Mouse (Mus musculus) CD4-positive naive resting alpha-beta T cell, adult 76 days (primary cell): Measurements from ENCODE around the gene Arl3. TPM values are rescaled to one million over a fixed set of nuclear protein-coding genes. Genes with fewer than 3 reads are reported as not detected.

Experiments used
- total RNA-seq: library from RNA; stranded (reverse); gene quantifications from one replicate; pipeline ENCODE4 v1.2.4, GENCODE M21; 2023

The Arl3 gene
- 8.0 TPM for total RNA-seq

DNA sequence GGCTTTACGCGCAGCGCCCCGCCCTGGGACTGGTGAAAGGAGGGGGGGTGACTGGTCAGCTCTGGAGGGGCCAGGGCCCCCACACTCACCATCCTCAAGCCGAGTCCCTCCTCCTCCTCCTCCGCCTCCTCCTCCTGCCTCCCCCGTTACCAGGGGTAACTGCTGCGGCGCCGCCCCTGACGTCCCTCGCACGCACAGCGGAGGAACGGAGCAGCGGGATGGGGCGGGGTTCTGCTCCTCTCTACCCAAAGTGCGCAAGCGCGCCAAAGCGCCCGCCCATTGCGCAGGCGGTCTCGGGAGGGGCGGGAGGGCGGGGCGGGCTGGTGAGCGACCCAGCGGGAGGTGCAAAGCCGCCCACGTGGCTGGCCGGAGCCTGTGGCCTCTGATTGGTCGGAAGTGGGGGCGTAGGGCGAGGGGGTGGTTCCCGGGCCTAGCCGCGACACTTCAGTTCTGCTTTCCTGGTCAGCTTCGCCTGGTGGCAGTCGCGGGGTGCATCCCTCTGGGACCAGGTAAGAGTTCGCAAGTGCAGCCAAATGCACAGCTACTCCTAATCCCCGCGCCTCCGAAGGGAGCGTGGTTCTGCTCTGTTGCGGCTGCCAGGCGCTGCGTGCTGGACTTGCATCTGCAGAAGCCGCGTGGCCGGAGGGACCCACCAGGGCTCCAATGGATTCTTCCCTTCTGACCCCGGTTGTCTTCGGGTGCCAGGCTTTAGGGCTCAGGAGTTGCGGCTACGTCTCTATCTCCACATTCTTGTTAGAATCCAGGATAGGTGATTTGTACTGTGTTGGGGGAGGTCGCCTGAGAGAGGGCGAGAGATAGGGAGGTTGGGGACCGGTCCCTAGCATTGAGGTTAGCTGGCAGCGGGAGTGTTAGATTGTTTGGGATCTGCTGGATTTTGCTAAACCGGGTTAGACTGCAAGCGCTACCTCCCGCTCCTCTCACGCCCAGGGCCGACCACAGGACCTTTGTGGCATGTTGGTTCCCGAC lies at the start of gene Arl3, which contains the start of gene Sfxn2:
Gene Arl3, minus strand, starts transcription at position 248 of the 987 bp plus-strand sequence.
Gene Sfxn2, plus strand, starts transcription at position 415 of the 987 bp plus-strand sequence.

DNA sequence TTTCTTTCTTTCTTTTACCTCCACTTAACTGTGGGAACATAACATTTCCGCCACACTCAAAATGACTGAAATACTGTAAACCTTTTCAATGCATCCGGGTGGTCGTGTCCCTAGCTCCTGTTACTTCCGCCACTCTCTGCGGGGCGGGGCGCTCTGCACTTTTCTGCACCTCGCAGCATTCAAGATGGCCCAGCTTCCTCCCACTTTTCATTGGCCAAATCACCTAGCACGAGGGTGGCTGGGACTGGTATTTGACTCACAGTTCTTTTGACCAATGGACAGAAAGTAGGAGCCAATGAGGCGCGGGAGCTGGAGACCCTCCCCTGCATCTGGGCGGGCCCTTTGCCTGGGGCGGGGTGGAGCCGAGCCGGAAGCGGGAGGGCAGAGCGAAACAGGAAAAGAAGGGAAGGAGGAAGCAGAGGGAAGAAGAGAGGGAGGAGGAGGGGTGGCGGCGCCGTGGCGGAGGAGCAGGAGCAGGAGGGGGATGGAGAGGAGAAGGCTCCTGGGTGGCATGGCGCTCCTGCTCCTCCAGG lies 25.8 kb upstream of the Arl3 start, which contains the start of gene Wbp1l:
Gene Wbp1l, plus strand, starts transcription at position 365 of the 533 bp plus-strand sequence.

DNA sequence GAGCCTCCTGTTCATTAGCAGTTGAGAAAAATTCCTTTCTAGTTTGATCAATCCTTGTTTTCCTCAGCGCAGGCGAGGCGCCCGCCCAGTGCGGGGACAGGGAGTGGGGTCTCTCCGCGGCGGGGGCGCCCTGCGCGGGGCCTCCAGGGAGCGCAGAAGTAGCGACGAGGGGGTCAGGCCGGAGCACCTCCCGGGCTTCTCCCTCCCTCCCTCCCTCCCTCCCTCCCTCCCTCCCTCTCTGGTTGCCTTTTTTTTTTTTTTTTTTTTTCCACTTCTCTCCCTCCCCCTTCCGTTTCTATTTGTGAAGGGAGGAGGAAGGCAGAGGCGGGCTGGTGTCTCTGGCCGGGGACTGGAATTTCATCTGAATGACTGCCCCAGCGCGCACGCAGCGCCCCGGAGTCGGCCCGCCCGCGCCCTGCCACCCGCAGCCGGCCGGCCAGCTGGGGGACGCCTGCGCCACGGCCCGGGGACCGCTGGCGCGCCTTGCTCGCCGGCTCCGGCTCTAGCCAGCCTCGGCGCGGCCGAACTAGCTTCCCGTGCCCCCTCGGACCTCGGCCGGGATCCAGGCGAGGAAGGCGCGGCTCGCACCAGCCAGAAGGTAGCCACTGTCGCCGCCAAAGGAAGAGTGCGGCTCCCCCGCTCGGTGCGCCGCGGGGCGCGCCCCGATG lies 71.5 kb downstream of the Arl3 start, which contains the start of gene Trim8:
Gene Trim8, plus strand, starts transcription at position 302 of the 668 bp plus-strand sequence.

Other genes starting within 250 kb of the Arl3 start
- gene Psd, start 246.0 kb downstream of the Arl3 start, total RNA-seq, result 0.21 TPM
- gene Fbxl15, start 245.0 kb downstream of the Arl3 start, total RNA-seq, result 4.1 TPM
- gene Cuedc2, start 234.5 kb downstream of the Arl3 start, total RNA-seq, result 23.6 TPM
- gene Mfsd13a, start 232.1 kb downstream of the Arl3 start, total RNA-seq, result 4.6 TPM
- not detected for gene 2310034G01Rik, start 222.9 kb downstream of the Arl3 start, total RNA-seq
- gene Actr1a, start 177.4 kb downstream of the Arl3 start, total RNA-seq, result 107 TPM
- gene Sufu, start 176.3 kb downstream of the Arl3 start, total RNA-seq, result 42.5 TPM
- 44.5 TPM for gene Trim8, start 71.5 kb downstream of the Arl3 start, total RNA-seq
- gene Sfxn2, start 167 bp upstream of the Arl3 start, total RNA-seq, result 12.8 TPM
- gene Wbp1l, start 25.9 kb upstream of the Arl3 start, total RNA-seq, result 76.4 TPM
- gene Cyp17a1, start 100.0 kb upstream of the Arl3 start, total RNA-seq, result not detected
- 6.9 TPM for gene Borcs7, start 116.7 kb upstream of the Arl3 start, total RNA-seq
- 23.0 TPM for gene As3mt, start 134.3 kb upstream of the Arl3 start, total RNA-seq
- 6.7 TPM for gene Cnnm2, start 188.4 kb upstream of the Arl3 start, total RNA-seq